Mouse (Mus musculus): Measurements from ENCODE around the gene Ddo. TPM values are rescaled to one million over a fixed set of nuclear protein-coding genes. Genes with fewer than 3 reads are reported as not detected.
A peak's percentile ranks its signal among the peaks of the same experiment; 100 is the strongest.

Gene Ddo
- polyA plus RNA-seq, 1 experiment from 2014 or later, result 0.98 TPM

DNA sequence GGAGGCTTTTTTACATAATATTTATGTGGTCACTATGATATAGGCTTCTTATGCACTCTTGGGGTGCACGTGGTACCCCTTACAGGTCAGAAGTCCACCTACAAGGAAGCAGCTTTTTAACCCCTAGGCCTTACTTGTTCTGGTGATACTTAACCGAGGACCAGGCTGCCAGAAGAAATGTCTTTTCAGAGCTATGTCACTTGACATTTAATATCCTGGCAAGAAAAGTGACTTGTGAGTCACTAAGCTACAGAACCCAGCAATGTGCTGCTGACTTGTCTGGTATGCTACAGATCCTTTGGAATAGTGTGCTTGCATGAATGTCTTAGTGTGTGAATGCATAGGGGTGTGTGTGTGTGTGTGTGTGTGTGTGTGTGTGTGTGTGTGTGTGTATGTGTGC lies 57.6 kb downstream of the Ddo start:
- Histone ChIP-seq H3K4me2 (no peak overlapping the region), H3K27ac (no peak overlapping the region), H3K4me3 (no peak overlapping the region), H3K4me1 (peaks cover 15% of the 10 kb centered on the region), H3K36me3 (replicated peaks) (no peaks in the 10 kb centered on the region), H3K9ac (no peak overlapping the region), H3K9me3 (no peaks in the 10 kb centered on the region), H3K27me3 (replicated peaks) (no peaks in the 10 kb centered on the region)
- ATAC-seq (replicated peaks), result no peak
- whole genome bisulfite sequencing, result 74% methylated on average over 2 of the region's 2 CpGs

DNA sequence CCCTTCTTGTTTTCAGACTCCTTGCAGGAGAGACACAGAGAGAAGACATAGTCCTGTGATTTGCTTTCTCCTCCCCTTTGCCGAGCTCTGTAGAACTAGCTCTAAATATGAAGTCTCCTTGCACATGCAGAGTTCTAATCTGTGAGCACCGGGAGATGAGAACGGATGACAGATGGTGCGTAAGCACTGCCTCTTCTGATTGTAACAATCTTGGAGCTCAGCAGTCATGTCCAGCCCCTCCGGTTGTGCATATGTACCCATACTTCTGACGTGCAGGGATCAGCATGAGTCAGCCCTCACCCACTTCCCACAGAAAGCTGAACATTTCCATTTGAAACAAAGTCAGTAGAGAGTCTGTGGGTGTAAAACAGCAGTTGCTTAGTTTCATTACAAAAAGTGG lies 58.5 kb downstream of the Ddo start:
- peaks cover 7% of the 10 kb centered on the region for H3K4me1 ChIP-seq
- no peak for ATAC-seq (replicated peaks)
- no peak overlapping the region for H3K9ac ChIP-seq
- WGBS, result 73% methylated on average over 6 of the region's 6 CpGs
- H3K9me3 ChIP-seq, result no peaks in the 10 kb centered on the region
- peak overlapping the region; percentile 48; the same call in 1 of the 2 replicates for H3K27ac ChIP-seq
- no peak overlapping the region for H3K4me3 ChIP-seq
- H3K27me3 ChIP-seq (replicated peaks), result no peaks in the 10 kb centered on the region
- H3K4me2 ChIP-seq, result no peak overlapping the region
- no peaks in the 10 kb centered on the region for H3K36me3 ChIP-seq (replicated peaks)

DNA sequence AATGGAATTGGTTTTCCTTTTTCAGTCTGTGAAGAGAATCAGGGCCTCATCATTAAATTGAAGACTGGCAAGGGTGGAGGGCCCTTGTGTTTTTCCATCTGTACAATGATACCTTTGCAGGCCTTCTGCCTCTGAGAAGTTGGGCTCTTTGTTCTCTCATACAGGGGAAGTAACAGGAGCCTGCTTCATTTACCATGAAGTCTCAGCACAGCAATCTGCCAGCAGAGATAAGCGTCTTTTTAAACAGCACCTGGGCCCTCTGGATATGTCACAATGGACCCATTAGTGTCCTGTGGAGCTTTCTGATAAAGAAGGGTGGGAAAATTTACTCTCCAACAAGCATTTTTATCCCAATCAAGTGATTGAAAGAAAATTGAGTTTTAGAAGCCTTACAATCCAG lies 59.1 kb downstream of the Ddo start:
- H3K27me3 ChIP-seq (replicated peaks), result no peaks in the 10 kb centered on the region
- no peak overlapping the region for H3K9ac ChIP-seq
- H3K9me3 ChIP-seq, result no peaks in the 10 kb centered on the region
- no peak overlapping the region for H3K4me3 ChIP-seq
- H3K27ac ChIP-seq, result peak overlapping the region; percentile 48; the same call in 1 of the 2 replicates
- no peak overlapping the region for H3K4me2 ChIP-seq
- H3K4me1 ChIP-seq, result 0 out of 2 replicates have a peak, but pooled peaks cover 3% of the 10 kb centered on the region
- H3K36me3 ChIP-seq (replicated peaks), result no peaks in the 10 kb centered on the region
- peak; percentile 58 for ATAC-seq (replicated peaks)
- 31% methylated on average over 1 of the region's 1 CpGs for WGBS

DNA sequence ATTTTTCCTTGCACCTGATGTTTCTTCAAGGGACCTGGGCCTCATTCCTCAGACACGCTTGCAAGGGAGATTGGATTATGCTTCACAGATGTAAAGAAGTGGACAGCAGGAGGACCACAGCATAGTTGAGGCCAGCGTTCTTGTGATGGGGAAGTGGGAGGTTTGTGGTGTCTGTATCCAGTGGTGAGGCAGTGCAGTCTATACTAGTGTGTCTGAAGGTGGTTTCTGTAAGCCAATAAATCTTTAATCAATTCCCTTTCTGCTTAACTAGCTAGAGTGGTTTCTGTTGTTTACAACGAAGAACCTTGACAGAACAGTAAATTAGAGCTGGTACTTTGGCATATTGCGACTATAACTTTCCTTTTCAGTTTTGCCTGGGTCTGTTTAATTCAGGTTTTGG lies 68.8 kb downstream of the Ddo start:
- no peaks in the 10 kb centered on the region for H3K27me3 ChIP-seq (replicated peaks)
- no peaks in the 10 kb centered on the region for H3K9me3 ChIP-seq
- 72% methylated on average over 4 of the region's 4 CpGs for WGBS
- no peak for ATAC-seq (replicated peaks)
- no peak overlapping the region for H3K27ac ChIP-seq
- no peaks in the 10 kb centered on the region for H3K36me3 ChIP-seq (replicated peaks)
- no peaks in the 10 kb centered on the region for H3K4me1 ChIP-seq
- no peak overlapping the region for H3K4me2 ChIP-seq
- H3K4me3 ChIP-seq, result no peak overlapping the region
- H3K9ac ChIP-seq, result no peak overlapping the region

DNA sequence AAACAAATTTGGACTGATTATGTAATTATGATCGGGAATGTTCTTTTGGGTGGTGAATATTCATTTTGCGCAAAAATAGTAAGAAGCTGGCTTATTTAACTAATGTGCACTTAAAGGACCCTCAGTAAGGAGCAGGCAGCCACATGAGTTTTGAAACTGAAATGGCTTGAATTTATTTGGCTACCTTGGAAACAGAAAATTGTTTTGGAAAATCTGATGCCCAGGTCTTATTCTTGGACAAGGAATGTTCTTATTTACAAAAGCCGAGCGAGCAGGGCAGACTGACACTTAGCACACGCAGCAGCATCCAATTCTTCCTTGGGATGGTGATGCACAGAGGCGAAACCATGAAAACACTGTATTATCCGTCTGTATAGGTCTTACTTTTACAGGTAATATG lies 81.3 kb downstream of the Ddo start:
- no peak for ATAC-seq (replicated peaks)
- 85% methylated on average over 7 of the region's 7 CpGs for WGBS
- H3K4me3 ChIP-seq, result no peak overlapping the region
- H3K27ac ChIP-seq, result no peak overlapping the region
- no peaks in the 10 kb centered on the region for H3K36me3 ChIP-seq (replicated peaks)
- H3K27me3 ChIP-seq (replicated peaks), result no peaks in the 10 kb centered on the region
- no peak overlapping the region for H3K9ac ChIP-seq
- no peaks in the 10 kb centered on the region for H3K9me3 ChIP-seq
- no peak overlapping the region for H3K4me2 ChIP-seq
- H3K4me1 ChIP-seq, result no peaks in the 10 kb centered on the region

DNA sequence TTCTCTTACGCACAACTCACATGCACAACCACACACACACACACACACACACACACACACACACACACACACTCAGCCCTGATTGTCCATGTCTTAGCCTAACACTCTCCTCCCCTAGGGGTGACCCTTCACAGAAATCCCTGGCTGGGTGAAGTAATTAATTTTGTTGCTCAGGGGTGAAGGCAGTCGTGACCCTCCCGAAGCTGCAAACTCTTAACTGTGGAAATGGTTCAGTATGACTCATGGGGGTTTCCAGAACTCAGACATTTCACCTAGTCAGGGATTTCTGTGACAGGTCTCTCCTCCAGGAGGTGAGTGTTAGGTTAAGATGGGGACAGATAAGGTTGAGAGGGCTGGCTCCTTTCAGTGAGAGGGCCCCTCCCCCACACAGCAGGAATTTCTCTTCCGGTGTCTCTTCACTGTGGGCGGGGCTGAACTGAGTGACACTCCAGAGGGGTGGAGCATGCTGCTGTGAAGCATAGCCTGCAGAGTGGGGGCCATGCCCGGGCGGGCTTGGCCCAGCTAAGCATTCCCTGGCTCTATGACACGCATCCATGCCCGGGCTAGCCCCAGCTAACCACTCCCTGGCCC lies 83.3 kb downstream of the Ddo start:
- Histone ChIP-seq H3K4me1 (no peaks in the 10 kb centered on the region), H3K27me3 (replicated peaks) (no peaks in the 10 kb centered on the region), H3K4me2 (no peak overlapping the region), H3K4me3 (no peak overlapping the region), H3K9me3 (no peaks in the 10 kb centered on the region), H3K27ac (no peak overlapping the region), H3K9ac (no peak overlapping the region), H3K36me3 (replicated peaks) (no peaks in the 10 kb centered on the region)
- ATAC-seq (replicated peaks), result peak; percentile 70
- 43% methylated on average over 9 of the region's 9 CpGs for WGBS

DNA sequence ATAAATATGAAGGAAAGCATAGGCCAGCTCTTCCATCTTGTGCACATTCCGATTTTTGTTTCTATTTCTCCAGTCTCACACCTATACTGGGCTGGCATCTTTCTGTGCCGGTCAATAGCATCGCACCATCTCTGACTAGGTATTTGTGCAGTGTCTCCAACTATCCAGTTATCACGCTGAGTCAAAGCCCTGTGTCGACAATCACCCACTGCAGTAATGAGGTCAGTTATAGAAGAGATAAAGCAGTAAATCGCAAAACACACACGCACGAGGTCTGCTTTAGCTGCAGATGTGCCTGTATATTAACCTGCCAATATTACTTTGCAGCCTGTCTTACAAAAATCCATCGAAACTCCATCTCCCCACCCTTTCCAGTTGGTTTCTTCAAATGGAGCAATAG lies 84.0 kb downstream of the Ddo start:
- no peak overlapping the region for H3K4me3 ChIP-seq
- H3K27me3 ChIP-seq (replicated peaks), result no peaks in the 10 kb centered on the region
- 79% methylated on average over 9 of the region's 9 CpGs for WGBS
- no peaks in the 10 kb centered on the region for H3K9me3 ChIP-seq
- H3K36me3 ChIP-seq (replicated peaks), result no peaks in the 10 kb centered on the region
- H3K4me1 ChIP-seq, result no peaks in the 10 kb centered on the region
- peak; percentile 19; the same call in 1 of the 2 replicates for ATAC-seq (replicated peaks)
- no peak overlapping the region for H3K27ac ChIP-seq
- no peak overlapping the region for H3K4me2 ChIP-seq
- H3K9ac ChIP-seq, result no peak overlapping the region

DNA sequence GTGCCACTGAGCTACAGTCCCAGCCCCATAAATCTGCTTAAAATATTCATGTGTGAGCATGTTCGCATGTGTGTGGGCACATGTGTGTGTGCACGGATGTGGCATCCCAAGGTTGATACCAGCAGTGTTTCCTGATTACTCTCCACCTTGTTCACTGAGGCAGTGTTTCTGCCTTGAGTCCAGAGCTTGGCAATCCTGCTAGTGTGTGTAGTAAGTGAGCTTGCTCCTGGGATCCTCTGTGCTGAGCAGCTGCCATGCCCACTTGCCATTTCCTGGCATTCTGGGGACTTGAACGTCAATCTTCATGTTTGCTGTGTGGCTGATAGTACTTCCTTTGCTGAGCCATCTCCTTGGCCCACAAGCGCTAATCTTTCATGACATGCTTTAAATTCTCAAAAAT lies 85.3 kb downstream of the Ddo start:
- H3K4me2 ChIP-seq, result no peak overlapping the region
- whole genome bisulfite sequencing, result 93% methylated on average over 4 of the region's 4 CpGs
- H3K4me3 ChIP-seq, result no peak overlapping the region
- H3K36me3 ChIP-seq (replicated peaks), result no peaks in the 10 kb centered on the region
- ATAC-seq (replicated peaks), result no peak
- H3K9me3 ChIP-seq, result no peaks in the 10 kb centered on the region
- no peak overlapping the region for H3K9ac ChIP-seq
- H3K27ac ChIP-seq, result no peak overlapping the region
- no peaks in the 10 kb centered on the region for H3K4me1 ChIP-seq
- H3K27me3 ChIP-seq (replicated peaks), result no peaks in the 10 kb centered on the region

DNA sequence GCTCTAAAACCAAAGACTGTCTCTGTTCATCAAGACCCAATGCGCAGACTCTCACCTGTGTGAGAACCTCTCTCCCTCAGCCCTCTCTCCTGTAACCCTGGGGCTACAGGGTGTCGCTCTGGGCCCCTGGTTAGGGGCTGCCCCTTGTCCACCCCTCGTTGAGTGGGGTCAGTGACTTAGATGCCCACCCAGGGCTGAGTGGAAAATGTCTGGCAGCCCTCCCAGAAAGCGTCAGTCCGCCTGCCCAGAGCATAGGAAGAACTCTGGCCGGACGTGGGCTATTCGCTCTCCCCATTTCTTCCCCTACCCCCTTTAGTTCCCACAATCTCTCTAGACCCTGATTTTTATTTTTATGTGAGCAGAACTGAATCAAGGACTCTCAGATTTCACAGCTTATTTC lies 86.5 kb downstream of the Ddo start:
- no peak for ATAC-seq (replicated peaks)
- no peaks in the 10 kb centered on the region for H3K4me1 ChIP-seq
- H3K27ac ChIP-seq, result no peak overlapping the region
- no peak overlapping the region for H3K4me2 ChIP-seq
- 78% methylated on average over 8 of the region's 8 CpGs for WGBS
- no peaks in the 10 kb centered on the region for H3K9me3 ChIP-seq
- H3K4me3 ChIP-seq, result no peak overlapping the region
- no peak overlapping the region for H3K9ac ChIP-seq
- no peaks in the 10 kb centered on the region for H3K36me3 ChIP-seq (replicated peaks)
- no peaks in the 10 kb centered on the region for H3K27me3 ChIP-seq (replicated peaks)

DNA sequence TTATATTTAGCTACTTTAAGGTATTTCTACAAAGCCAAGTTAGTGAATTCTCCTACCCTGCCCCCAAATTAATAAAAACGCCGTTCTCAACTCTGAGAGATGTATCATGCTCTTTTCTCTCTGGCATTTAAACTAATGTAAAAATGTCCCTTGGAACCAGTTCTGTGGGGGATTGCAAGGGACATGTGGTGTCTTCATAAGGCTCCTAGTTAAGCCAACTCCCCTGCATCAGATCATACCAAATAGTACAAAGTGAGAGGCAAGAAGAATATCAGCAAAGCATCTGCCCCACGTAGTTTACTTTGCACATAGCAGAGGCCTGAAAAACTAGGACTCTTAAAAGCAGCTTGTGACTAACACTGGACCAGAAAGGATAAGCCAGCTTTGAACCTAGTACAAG lies 86.9 kb downstream of the Ddo start:
- Histone ChIP-seq H3K4me3 (no peak overlapping the region), H3K4me1 (no peaks in the 10 kb centered on the region), H3K27me3 (replicated peaks) (no peaks in the 10 kb centered on the region), H3K36me3 (replicated peaks) (no peaks in the 10 kb centered on the region), H3K9me3 (no peaks in the 10 kb centered on the region), H3K4me2 (no peak overlapping the region), H3K27ac (no peak overlapping the region), H3K9ac (no peak overlapping the region)
- no peak for ATAC-seq (replicated peaks)
- 86% methylated on average over 3 of the region's 3 CpGs for WGBS

DNA sequence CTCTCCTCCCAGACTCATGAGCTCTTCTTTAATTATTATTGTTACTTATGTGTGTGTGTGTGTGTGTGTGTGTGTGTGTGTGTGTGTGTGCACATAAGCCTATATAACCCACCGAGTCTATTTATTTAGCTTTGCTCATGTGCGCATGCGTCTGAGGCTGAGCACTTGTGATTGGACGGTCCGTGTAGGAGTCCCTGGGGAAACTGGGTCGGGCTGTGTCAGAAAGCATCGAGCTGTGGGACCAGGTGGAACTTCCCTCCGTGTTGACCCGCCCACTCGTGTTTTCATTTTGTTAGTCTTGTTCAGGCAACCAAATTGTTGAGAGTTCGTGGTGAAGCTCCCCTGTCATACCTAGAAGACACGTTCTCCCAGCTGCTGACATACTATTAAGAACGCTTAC lies 88.6 kb downstream of the Ddo start:
- Histone ChIP-seq H3K9me3 (no peaks in the 10 kb centered on the region), H3K4me1 (no peaks in the 10 kb centered on the region), H3K4me3 (no peak overlapping the region), H3K36me3 (replicated peaks) (no peaks in the 10 kb centered on the region), H3K9ac (no peak overlapping the region), H3K27me3 (replicated peaks) (no peaks in the 10 kb centered on the region), H3K27ac (no peak overlapping the region), H3K4me2 (no peak overlapping the region)
- ATAC-seq (replicated peaks), result no peak
- WGBS, result 92% methylated on average over 13 of the region's 13 CpGs

DNA sequence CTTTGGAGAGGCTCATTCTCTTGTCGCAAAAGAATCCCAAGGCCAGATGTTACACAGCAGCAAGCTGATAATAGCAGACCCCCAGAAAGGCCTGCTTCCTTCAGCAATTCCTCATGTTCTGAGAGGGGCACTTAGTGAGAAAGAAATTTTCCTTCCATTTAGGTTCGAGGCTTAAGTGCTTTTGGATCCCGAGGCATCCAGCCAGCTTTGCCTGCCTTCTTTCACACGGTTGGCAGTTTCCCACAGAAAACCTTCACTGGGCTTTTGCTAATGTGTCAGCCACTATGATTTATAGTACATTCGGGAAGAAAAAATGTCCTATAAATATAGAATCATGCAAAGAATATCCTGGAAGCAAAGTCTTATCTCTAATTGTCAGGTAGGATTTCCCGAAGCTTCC lies 89.3 kb downstream of the Ddo start:
- H3K36me3 ChIP-seq (replicated peaks), result no peaks in the 10 kb centered on the region
- no peaks in the 10 kb centered on the region for H3K27me3 ChIP-seq (replicated peaks)
- H3K4me1 ChIP-seq, result 0 out of 2 replicates have a peak, but pooled peaks cover 2% of the 10 kb centered on the region
- no peak for ATAC-seq (replicated peaks)
- H3K4me2 ChIP-seq, result no peak overlapping the region
- no peak overlapping the region for H3K27ac ChIP-seq
- no peak overlapping the region for H3K9ac ChIP-seq
- H3K4me3 ChIP-seq, result no peak overlapping the region
- no peaks in the 10 kb centered on the region for H3K9me3 ChIP-seq
- WGBS, result 71% methylated on average over 6 of the region's 6 CpGs

DNA sequence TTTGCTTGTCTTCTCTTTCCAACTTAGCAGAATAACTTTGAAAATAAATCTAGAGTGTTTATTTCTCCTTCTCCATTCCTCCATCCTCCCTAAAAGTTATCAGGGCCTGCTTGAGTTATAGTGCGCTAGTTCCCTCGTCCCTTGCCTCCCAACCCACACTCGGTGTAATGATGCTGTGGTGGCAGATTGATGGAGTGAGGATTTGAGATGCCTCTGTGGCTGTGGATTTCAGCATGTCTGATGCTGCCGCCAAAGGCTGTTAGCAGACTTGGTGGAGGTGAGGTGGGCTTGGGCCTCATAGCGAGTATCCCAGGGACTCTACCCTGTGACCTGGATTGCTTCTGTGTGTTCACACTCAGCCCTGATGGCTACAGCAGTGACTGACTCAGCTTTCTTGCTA lies 91.1 kb downstream of the Ddo start:
- Histone ChIP-seq H3K4me2 (no peak overlapping the region), H3K36me3 (replicated peaks) (no peaks in the 10 kb centered on the region), H3K4me3 (no peak overlapping the region), H3K27ac (no peak overlapping the region), H3K9me3 (no peaks in the 10 kb centered on the region), H3K9ac (no peak overlapping the region), H3K4me1 (peaks cover 11% of the 10 kb centered on the region), H3K27me3 (replicated peaks) (no peaks in the 10 kb centered on the region)
- no peak for ATAC-seq (replicated peaks)
- 86% methylated on average over 5 of the region's 5 CpGs for WGBS
